Mouse (Mus musculus): Measurements from ENCODE around the gene Zbtb43.

GRCm38 (mm10) chr2:33452721-33453120 is 15.6 kb downstream of the Zbtb43 start:
- TF ChIP-seq CTCF (IDR thresholded peaks at IDR 0.05; ENCODE audit: low read depth, low read length) = no peak
- TF ChIP-seq POLR2A (IDR thresholded peaks at IDR 0.05; ENCODE audit: borderline replicate concordance, low read depth, low read length) = no peak

All from bone marrow macrophage, adult 2 months (primary cell).